Mouse (Mus musculus) stomach, embryonic 15.5 days (tissue): ENCODE measurements around the gene Wdr62. TPM values are rescaled to one million over a fixed set of nuclear protein-coding genes. Genes with fewer than 3 reads are reported as not detected.

Source experiments
- ATAC-seq: fragments of 200-750 bp; cut with Nextera tagmentation; 2 replicates; pipeline ENCODE4 v1.8.0; 2017; ENCODE audit warnings: low read depth, moderate number of reproducible peaks, moderate TSS enrichment; ENCODE audit not compliant: insufficient read depth, low FRiP score
- H3K27ac ChIP-seq: fragments of 300-500 bp; sonication (generic); 2 replicates; pipeline ENCODE4 v1.5.1; 2015; ENCODE audit warnings: mild to moderate bottlenecking, inconsistent platforms
- H3K27me3 ChIP-seq: fragments of 300-500 bp; sonication (generic); replicated peaks from 2 replicates; pipeline ENCODE4 v1.6.1; 2015; ENCODE audit warnings: inconsistent platforms
- H3K36me3 ChIP-seq: fragments of 300-500 bp; sonication (generic); 2 replicates; pipeline ENCODE4 v1.6.1; 2015; ENCODE audit warnings: inconsistent platforms
- H3K4me1 ChIP-seq: fragments of 300-500 bp; sonication (generic); 2 replicates; pipeline ENCODE4 v1.6.1; 2015; ENCODE audit warnings: inconsistent platforms
- H3K4me2 ChIP-seq: fragments of 300-500 bp; sonication (generic); 2 replicates; pipeline ENCODE4 v1.6.1; 2015; ENCODE audit warnings: mild to moderate bottlenecking, inconsistent platforms
- H3K4me3 ChIP-seq: fragments of 300-500 bp; sonication (generic); replicated peaks from 2 replicates; pipeline ENCODE4 v1.5.1; 2015; ENCODE audit warnings: inconsistent platforms
- H3K9ac ChIP-seq: fragments of 300-500 bp; sonication (generic); 2 replicates; pipeline ENCODE4 v1.6.1; 2015; ENCODE audit warnings: inconsistent platforms
- H3K9me3 ChIP-seq: fragments of 300-500 bp; sonication (generic); 2 replicates; pipeline ENCODE4 v1.6.1; 2016; ENCODE audit warnings: inconsistent platforms
- WGBS: fragments of 180-500 bp; shearing (Covaris S2); methylation state at CpG from one replicate; pipeline ENCODE4 v1.1.7; 2015; 5-methylcytosine and 5-hydroxymethylcytosine counted together
- polyA plus RNA-seq: library from polyadenylated mRNA; unstranded; fragments of >200 nt; fragmentation: Nextera tagmentation; extraction: Ambion mirVana; gene quantifications from 2 replicates; pipeline ENCODE4 v1.2.1, GENCODE M21; 2015

Wdr62 gene
- polyA plus RNA-seq, 1 experiment from 2014 or later = 5.3 TPM

- WGBS = 8% methylated on average over 8 of the region's 8 CpGs
- Histone ChIP-seq H3K4me1 (peaks cover 15% of the 10 kb centered on the region), H3K27me3 (no peaks in the 10 kb centered on the region), H3K27ac (0 out of 2 replicates have a peak within 1 kb of the TSS, but pooled peaks have one; percentile 44), H3K9me3 (no peaks in the 10 kb centered on the region), H3K9ac (no peak within 1 kb of the TSS), H3K4me3 (0 out of 2 replicates have a peak within 1 kb of the TSS, but pooled peaks have one; percentile 5), H3K4me2 (0 out of 2 replicates have a peak within 1 kb of the TSS, but pooled peaks have one; percentile 14), H3K36me3 (no peaks in the 10 kb centered on the region)
- ATAC-seq = no peak
Observed at GRCm38 (mm10) chr7:30198481-30198971, 81.7 kb downstream of the Wdr62 start, which contains the start of gene Capns1. Gene Capns1, minus strand, starts transcription at chr7:30198811.

- Histone ChIP-seq H3K36me3 (no peaks in the 10 kb centered on the region), H3K27me3 (no peaks in the 10 kb centered on the region), H3K27ac (0 out of 2 replicates have a peak overlapping the region, but pooled peaks have one; percentile 44), H3K4me3 (no peak overlapping the region), H3K4me1 (peaks cover 23% of the 10 kb centered on the region), H3K4me2 (no peak overlapping the region), H3K9me3 (no peaks in the 10 kb centered on the region), H3K9ac (no peak overlapping the region)
- 45% methylated on average over 5 of the region's 5 CpGs for WGBS
- ATAC-seq = no peak
Observed at GRCm38 (mm10) chr7:30197592-30198129, 82.6 kb downstream of the Wdr62 start.

GRCm38 (mm10) chr7:30196171-30196570 is 84.0 kb downstream of the Wdr62 start:
- Histone ChIP-seq H3K9ac (no peak overlapping the region), H3K36me3 (peaks cover 13% of the 10 kb centered on the region; the same call in 1 of the 2 replicates), H3K4me2 (no peak overlapping the region), H3K9me3 (no peaks in the 10 kb centered on the region), H3K4me3 (no peak overlapping the region), H3K27me3 (no peaks in the 10 kb centered on the region), H3K27ac (peak overlapping the region; percentile 28), H3K4me1 (peaks cover 25% of the 10 kb centered on the region)
- ATAC-seq = no peak
- 41% methylated on average over 6 of the region's 6 CpGs for WGBS

- Histone ChIP-seq H3K4me1 (peaks cover 25% of the 10 kb centered on the region), H3K36me3 (peaks cover 15% of the 10 kb centered on the region), H3K9me3 (no peaks in the 10 kb centered on the region), H3K9ac (no peak overlapping the region), H3K27me3 (no peaks in the 10 kb centered on the region), H3K4me2 (peak overlapping the region; percentile 68; the same call in 1 of the 2 replicates), H3K4me3 (no peak overlapping the region), H3K27ac (peak overlapping the region; percentile 10; the same call in 1 of the 2 replicates)
- no peak for ATAC-seq
- 66% methylated on average over 6 of the region's 6 CpGs for WGBS
Observed at GRCm38 (mm10) chr7:30195461-30195860, 84.8 kb downstream of the Wdr62 start.

GRCm38 (mm10) chr7:30194884-30195283 is 85.3 kb downstream of the Wdr62 start:
- no peaks in the 10 kb centered on the region for H3K27me3 ChIP-seq
- H3K4me3 ChIP-seq = peak overlapping the region; percentile 86
- H3K36me3 ChIP-seq = peaks cover 21% of the 10 kb centered on the region
- H3K4me2 ChIP-seq = peak overlapping the region; percentile 68
- peaks cover 25% of the 10 kb centered on the region for H3K4me1 ChIP-seq
- peak overlapping the region; percentile 90 for H3K9ac ChIP-seq
- H3K9me3 ChIP-seq = no peaks in the 10 kb centered on the region
- under 1% methylated on average over 28 of the region's 28 CpGs for WGBS
- ATAC-seq = peak; percentile 87
- H3K27ac ChIP-seq = peak overlapping the region; percentile 94

- Histone ChIP-seq H3K36me3 (peaks cover 22% of the 10 kb centered on the region), H3K4me1 (peaks cover 25% of the 10 kb centered on the region), H3K9ac (peak overlapping the region; percentile 90), H3K9me3 (no peaks in the 10 kb centered on the region), H3K4me2 (peak overlapping the region; percentile 68), H3K4me3 (peak overlapping the region; percentile 86), H3K27me3 (no peaks in the 10 kb centered on the region), H3K27ac (peak overlapping the region; percentile 94)
- WGBS = under 1% methylated on average over 26 of the region's 26 CpGs
- ATAC-seq = peak; percentile 19; the same call in 1 of the 2 replicates
Observed at GRCm38 (mm10) chr7:30194101-30194831, 86.0 kb downstream of the Wdr62 start.

- WGBS = 2% methylated on average over 25 of the region's 26 CpGs
- Histone ChIP-seq H3K9me3 (no peaks in the 10 kb centered on the region), H3K36me3 (peaks cover 27% of the 10 kb centered on the region), H3K4me2 (peak overlapping the region; percentile 68), H3K4me1 (peaks cover 25% of the 10 kb centered on the region), H3K4me3 (peak overlapping the region; percentile 86), H3K27me3 (no peaks in the 10 kb centered on the region), H3K27ac (peak overlapping the region; percentile 94), H3K9ac (peak overlapping the region; percentile 19; the same call in 1 of the 2 replicates)
- ATAC-seq = peak; percentile 69
Observed at GRCm38 (mm10) chr7:30193581-30194100, 86.6 kb downstream of the Wdr62 start.

- H3K27me3 ChIP-seq = no peaks in the 10 kb centered on the region
- peak overlapping the region; percentile 86 for H3K4me3 ChIP-seq
- H3K9ac ChIP-seq = no peak overlapping the region
- peak overlapping the region; percentile 68 for H3K4me2 ChIP-seq
- peak overlapping the region; percentile 94; the same call in 1 of the 2 replicates for H3K27ac ChIP-seq
- H3K9me3 ChIP-seq = no peaks in the 10 kb centered on the region
- 31% methylated on average over 9 of the region's 9 CpGs for WGBS
- H3K4me1 ChIP-seq = peaks cover 22% of the 10 kb centered on the region
- peaks cover 32% of the 10 kb centered on the region for H3K36me3 ChIP-seq
- ATAC-seq = no peak
Observed at GRCm38 (mm10) chr7:30193013-30193412, 87.2 kb downstream of the Wdr62 start.

GRCm38 (mm10) chr7:30192088-30192487 is 88.1 kb downstream of the Wdr62 start:
- Histone ChIP-seq H3K9ac (no peak overlapping the region), H3K4me1 (peaks cover 19% of the 10 kb centered on the region), H3K36me3 (peaks cover 38% of the 10 kb centered on the region), H3K27ac (no peak overlapping the region), H3K4me3 (no peak overlapping the region), H3K27me3 (no peaks in the 10 kb centered on the region), H3K4me2 (no peak overlapping the region), H3K9me3 (no peaks in the 10 kb centered on the region)
- ATAC-seq = no peak
- 86% methylated on average over 12 of the region's 12 CpGs for WGBS
